Mouse (Mus musculus) bone marrow, adult 2 months (tissue): Measurements from ENCODE around the gene Fam102a.

Source experiments
- CTCF ChIP-seq: fragments of 200-500 bp; IDR thresholded peaks from 2 replicates; pipeline ENCODE4 v1.5.1; 2011; ENCODE audit warnings: low read length, control low read depth; ENCODE audit not compliant: control insufficient read depth, insufficient read depth
- POLR2A ChIP-seq: fragments of 200-500 bp; IDR thresholded peaks from 2 replicates; pipeline ENCODE4 v1.6.1; 2011; ENCODE audit warnings: low read depth, mild to moderate bottlenecking, control low read depth, low read length, borderline replicate concordance; ENCODE audit not compliant: control insufficient read depth

- TF ChIP-seq CTCF (no peak), POLR2A (no peak)
These were observed 63.4 kb downstream of the Fam102a start for GRCm38 (mm10) chr2:32598506-32598905.
